Mouse (Mus musculus): ENCODE results near the gene Galnt9. TPM values are rescaled to one million over a fixed set of nuclear protein-coding genes. Genes with fewer than 3 reads are reported as not detected.
A peak's percentile ranks its signal among the peaks of the same experiment; 100 is the strongest.

Gene Galnt9
- polyA plus RNA-seq (2015; fragmentation: Nextera tagmentation; extraction: Ambion mirVana): 0.07 and 0.11 TPM in 2 replicates

DNA sequence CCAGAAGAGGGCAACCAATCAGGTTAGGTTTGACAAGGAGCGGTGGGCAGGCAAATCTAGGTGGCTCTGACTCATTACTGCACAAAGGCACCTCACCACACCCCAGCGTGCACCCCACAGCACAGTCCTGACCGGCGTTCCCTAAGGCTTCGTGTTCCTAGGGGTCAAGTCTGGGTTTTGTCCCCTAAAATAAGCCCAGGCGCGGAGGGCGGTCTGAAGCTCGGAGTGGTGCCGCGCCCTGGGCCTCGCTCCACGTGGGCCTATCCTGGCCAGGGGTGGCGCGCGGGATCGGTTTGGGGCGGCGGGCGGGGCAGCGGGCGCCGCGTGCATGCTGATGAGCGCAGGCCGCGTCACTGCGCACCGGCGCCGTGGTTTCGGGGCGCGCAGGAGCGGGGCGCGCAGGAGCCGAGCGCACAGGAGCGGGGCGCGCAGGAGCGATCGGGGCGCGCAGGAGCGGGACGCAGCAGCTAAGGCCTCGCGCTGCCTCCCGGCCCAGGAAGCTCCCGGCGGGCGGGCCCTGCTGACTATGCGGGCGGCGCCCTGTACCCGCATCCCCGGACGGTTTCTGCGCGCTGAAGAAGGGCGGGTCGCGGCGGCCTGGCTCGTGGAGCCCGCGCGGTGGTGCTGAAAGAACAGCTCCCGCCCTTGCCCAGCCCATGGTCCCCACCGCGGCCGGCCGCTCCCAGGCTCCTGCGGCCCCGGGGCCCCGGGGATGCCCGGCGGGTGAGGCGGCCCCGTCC, at the start of gene Galnt9:
Galnt9 (plus strand) TSS at position 405 of the 740 bp plus-strand sequence.
- H3K9ac ChIP-seq (replicated peaks): no peak within 1 kb of the TSS
- H3K36me3 ChIP-seq (replicated peaks; ENCODE audit: insufficient read depth, low read length): no peaks in the 10 kb centered on the region
- WGBS (ENCODE audit: insufficient replicate concordance): 4% methylated on average over 53 of the region's 82 CpGs
- no peak for TF ChIP-seq EP300 (IDR thresholded peaks at IDR 0.05; ENCODE audit: low read depth)
- TF ChIP-seq CTCF (IDR thresholded peaks at IDR 0.05; ENCODE audit: low read depth): no peak
- no peak within 1 kb of the TSS for H3K4me3 ChIP-seq (ENCODE audit: low read depth, low read length)
- peaks cover 40% of the 10 kb centered on the region for H3K27me3 ChIP-seq (ENCODE audit: insufficient read depth, low read length)
- peak; percentile 40; the same call in 1 of the 2 replicates for ATAC-seq
- peak; percentile 71 for DNase-seq
- no peak within 1 kb of the TSS; the same call in 1 of the 2 replicates for H3K4me2 ChIP-seq (ENCODE audit: low read depth, low read length)
- no peak within 1 kb of the TSS for H3K27ac ChIP-seq (ENCODE audit: low read depth)
- H3K9me3 ChIP-seq (ENCODE audit: low read length): no peaks in the 10 kb centered on the region
- no peaks in the 10 kb centered on the region for H3K4me1 ChIP-seq (ENCODE audit: insufficient read depth)

- Histone ChIP-seq H3K4me3 (ENCODE audit: low read depth, low read length) (no peak overlapping the region), H3K27ac (ENCODE audit: low read depth) (no peak overlapping the region), H3K4me1 (ENCODE audit: insufficient read depth) (no peaks in the 10 kb centered on the region), H3K4me2 (ENCODE audit: low read depth, low read length) (no peak overlapping the region), H3K9ac (replicated peaks) (no peak overlapping the region), H3K9me3 (ENCODE audit: low read length) (no peaks in the 10 kb centered on the region), H3K27me3 (ENCODE audit: insufficient read depth, low read length) (no peaks in the 10 kb centered on the region), H3K36me3 (replicated peaks; ENCODE audit: insufficient read depth, low read length) (no peaks in the 10 kb centered on the region)
- 59% methylated on average over 4 of the region's 4 CpGs for WGBS (ENCODE audit: insufficient replicate concordance)
- ATAC-seq (no peak), DNase-seq (no peak)
- TF ChIP-seq CTCF (IDR thresholded peaks at IDR 0.05; ENCODE audit: low read depth) (no peak), EP300 (IDR thresholded peaks at IDR 0.05; ENCODE audit: low read depth) (no peak)
Measured at GRCm38 (mm10) chr5:110494396-110494795, 49.8 kb upstream of the Galnt9 start.

GRCm38 (mm10) chr5:110495051-110495450, 49.1 kb upstream of the Galnt9 start:
- no peak overlapping the region for H3K4me2 ChIP-seq (ENCODE audit: low read depth, low read length)
- no peaks in the 10 kb centered on the region for H3K27me3 ChIP-seq (ENCODE audit: insufficient read depth, low read length)
- H3K9ac ChIP-seq (replicated peaks): no peak overlapping the region
- DNase-seq (no peak), ATAC-seq (no peak)
- WGBS (ENCODE audit: insufficient replicate concordance): 85% methylated on average over 6 of the region's 6 CpGs
- H3K36me3 ChIP-seq (replicated peaks; ENCODE audit: insufficient read depth, low read length): no peaks in the 10 kb centered on the region
- no peak overlapping the region for H3K27ac ChIP-seq (ENCODE audit: low read depth)
- no peak overlapping the region for H3K4me3 ChIP-seq (ENCODE audit: low read depth, low read length)
- no peaks in the 10 kb centered on the region for H3K4me1 ChIP-seq (ENCODE audit: insufficient read depth)
- TF ChIP-seq CTCF (IDR thresholded peaks at IDR 0.05; ENCODE audit: low read depth) (no peak), EP300 (IDR thresholded peaks at IDR 0.05; ENCODE audit: low read depth) (no peak)
- H3K9me3 ChIP-seq (ENCODE audit: low read length): no peaks in the 10 kb centered on the region

DNA sequence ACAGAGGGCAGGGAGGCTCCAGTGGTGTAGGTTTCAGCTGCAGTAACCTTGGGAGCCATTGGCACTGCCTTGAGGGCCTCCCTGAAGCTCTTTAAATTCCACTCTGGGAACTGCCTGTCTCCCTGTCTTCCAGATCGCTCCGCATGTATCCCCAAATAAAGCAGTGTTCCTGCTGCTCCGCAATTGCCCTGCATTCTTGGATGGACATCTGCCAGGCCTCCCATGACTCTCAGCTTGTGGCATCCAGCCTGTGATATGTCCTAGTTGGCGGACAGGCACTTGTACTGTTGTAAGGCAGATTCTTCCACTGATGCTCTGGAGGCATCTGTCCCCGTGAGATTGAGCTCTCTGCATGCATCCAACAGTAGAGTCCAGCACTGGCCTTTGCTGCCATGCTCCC, 46.6 kb upstream of the Galnt9 start:
- Histone ChIP-seq H3K9me3 (ENCODE audit: low read length) (no peaks in the 10 kb centered on the region), H3K4me1 (ENCODE audit: insufficient read depth) (no peaks in the 10 kb centered on the region), H3K9ac (replicated peaks) (no peak overlapping the region), H3K27ac (ENCODE audit: low read depth) (no peak overlapping the region), H3K4me3 (ENCODE audit: low read depth, low read length) (no peak overlapping the region), H3K4me2 (ENCODE audit: low read depth, low read length) (no peak overlapping the region), H3K36me3 (replicated peaks; ENCODE audit: insufficient read depth, low read length) (no peaks in the 10 kb centered on the region), H3K27me3 (ENCODE audit: insufficient read depth, low read length) (no peaks in the 10 kb centered on the region)
- 75% methylated on average over 5 of the region's 5 CpGs for WGBS (ENCODE audit: insufficient replicate concordance)
- DNase-seq (no peak), ATAC-seq (no peak)
- TF ChIP-seq EP300 (IDR thresholded peaks at IDR 0.05; ENCODE audit: low read depth): no peak
- no peak for TF ChIP-seq CTCF (IDR thresholded peaks at IDR 0.05; ENCODE audit: low read depth)

GRCm38 (mm10) chr5:110498071-110498470, 46.1 kb upstream of the Galnt9 start:
- Histone ChIP-seq H3K27me3 (ENCODE audit: insufficient read depth, low read length) (no peaks in the 10 kb centered on the region), H3K27ac (ENCODE audit: low read depth) (no peak overlapping the region), H3K4me2 (ENCODE audit: low read depth, low read length) (no peak overlapping the region), H3K36me3 (replicated peaks; ENCODE audit: insufficient read depth, low read length) (no peaks in the 10 kb centered on the region), H3K9ac (replicated peaks) (no peak overlapping the region), H3K4me3 (ENCODE audit: low read depth, low read length) (no peak overlapping the region), H3K9me3 (ENCODE audit: low read length) (no peaks in the 10 kb centered on the region), H3K4me1 (ENCODE audit: insufficient read depth) (no peaks in the 10 kb centered on the region)
- 67% methylated on average over 9 of the region's 10 CpGs for WGBS (ENCODE audit: insufficient replicate concordance)
- TF ChIP-seq CTCF (IDR thresholded peaks at IDR 0.05; ENCODE audit: low read depth) (no peak), EP300 (IDR thresholded peaks at IDR 0.05; ENCODE audit: low read depth) (no peak)
- DNase-seq (no peak), ATAC-seq (no peak)

DNA sequence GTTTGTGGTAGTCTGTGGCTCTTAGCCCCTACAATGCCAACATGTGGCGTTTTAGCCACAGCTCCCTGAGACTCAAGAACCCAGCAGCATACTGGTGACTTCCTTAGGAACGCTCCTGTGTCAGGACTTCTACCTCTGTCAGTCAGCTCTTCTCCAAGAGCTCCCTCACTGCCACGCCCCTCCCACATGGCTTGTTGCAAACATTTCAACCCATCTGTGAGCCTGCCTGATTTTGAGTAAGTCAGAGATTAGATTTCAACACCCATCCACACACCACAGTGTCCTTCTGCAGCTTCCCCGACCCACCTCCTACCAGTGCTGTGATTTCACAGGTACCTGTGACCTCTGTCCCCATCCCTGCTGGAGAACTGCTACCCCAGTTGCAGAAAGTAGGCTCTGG, 43.9 kb upstream of the Galnt9 start:
- Histone ChIP-seq H3K27me3 (ENCODE audit: insufficient read depth, low read length) (no peaks in the 10 kb centered on the region), H3K9me3 (ENCODE audit: low read length) (no peaks in the 10 kb centered on the region), H3K9ac (replicated peaks) (no peak overlapping the region), H3K4me2 (ENCODE audit: low read depth, low read length) (no peak overlapping the region), H3K27ac (ENCODE audit: low read depth) (no peak overlapping the region), H3K36me3 (replicated peaks; ENCODE audit: insufficient read depth, low read length) (no peaks in the 10 kb centered on the region), H3K4me3 (ENCODE audit: low read depth, low read length) (no peak overlapping the region), H3K4me1 (ENCODE audit: insufficient read depth) (no peaks in the 10 kb centered on the region)
- no peak for TF ChIP-seq EP300 (IDR thresholded peaks at IDR 0.05; ENCODE audit: low read depth)
- no peak for TF ChIP-seq CTCF (IDR thresholded peaks at IDR 0.05; ENCODE audit: low read depth)
- ATAC-seq (no peak), DNase-seq (no peak)
- WGBS (ENCODE audit: insufficient replicate concordance): 35% methylated on average over 4 of the region's 4 CpGs
